ENCODE assay signal across 30 mouse cellular contexts in the genomic region with DNA sequence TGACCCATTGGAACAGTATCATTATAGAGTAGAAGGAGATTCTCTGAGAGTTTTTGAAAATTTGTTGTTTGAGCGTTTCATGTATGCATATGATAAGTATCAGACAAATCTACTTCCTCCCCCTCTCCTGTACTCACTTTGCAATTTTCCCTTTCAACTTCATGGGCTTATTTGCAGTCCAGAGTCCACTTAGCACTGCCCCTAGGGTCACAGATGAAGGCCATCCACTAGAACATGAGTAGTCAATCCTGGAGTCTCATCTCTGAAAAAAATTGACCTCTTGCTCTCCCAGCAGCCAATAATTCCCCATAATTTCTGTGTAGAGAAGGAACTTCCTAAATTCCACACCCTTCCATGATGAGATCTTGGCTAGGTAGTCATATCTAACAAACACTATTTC.
"Had no signal": no experiment of that assay in that cellular context is flagged by ENCODE, and none has a peak within 500 bp of the region (broad histone marks: within the 10 kb centered on the region; RNA-seq: fewer than 3 reads in every experiment).

No protein-coding gene starts in this region.

- DNase-seq: layer of hippocampus, postnatal 36 days; left cerebral cortex, postnatal 4 days; liver, embryonic 13.5 days; lung, adult 18-20 months; lung, adult 2 months; lung, embryonic 14.5 days; lung, postnatal 10 days; lung, postnatal 14 days; lung, postnatal 36 days; lung, postnatal 4 days; midbrain, embryonic 14.5 days had no signal

- H3K4me3 ChIP-seq: left cerebral cortex, adult 2 months; limb, embryonic 10.5 days; limb, embryonic 12.5 days; limb, embryonic 13.5 days; limb, embryonic 15.5 days; liver, embryonic 13.5 days; liver, embryonic 15.5 days; lung, embryonic 15.5 days; megakaryocyte, embryonic 14.5 days; midbrain, embryonic 10.5 days; midbrain, embryonic 12.5 days; midbrain, embryonic 13.5 days; midbrain, embryonic 15.5 days; myocyte; neural tube, embryonic 12.5 days had no signal

- H3K27me3 ChIP-seq: limb, embryonic 12.5 days; limb, embryonic 13.5 days; limb, embryonic 15.5 days; liver, embryonic 13.5 days; liver, embryonic 15.5 days; lung, embryonic 15.5 days; megakaryocyte, embryonic 14.5 days; midbrain, embryonic 12.5 days; midbrain, embryonic 13.5 days; midbrain, embryonic 15.5 days; neural tube, embryonic 12.5 days had no signal

- H3K36me3 ChIP-seq: limb, embryonic 10.5 days; limb, embryonic 12.5 days; limb, embryonic 13.5 days; limb, embryonic 15.5 days; liver, embryonic 13.5 days; liver, embryonic 15.5 days; lung, embryonic 15.5 days; midbrain, embryonic 10.5 days; midbrain, embryonic 12.5 days; midbrain, embryonic 13.5 days; midbrain, embryonic 15.5 days; neural tube, embryonic 12.5 days had no signal

- H3K4me1 ChIP-seq: limb, embryonic 10.5 days; limb, embryonic 12.5 days; limb, embryonic 13.5 days; liver, embryonic 13.5 days; liver, embryonic 15.5 days; lung, embryonic 15.5 days; megakaryocyte, embryonic 14.5 days; midbrain, embryonic 10.5 days; midbrain, embryonic 12.5 days; midbrain, embryonic 13.5 days; midbrain, embryonic 15.5 days; neural tube, embryonic 12.5 days had no signal

- H3K27ac ChIP-seq: left cerebral cortex, adult 2 months; limb, embryonic 10.5 days; limb, embryonic 12.5 days; limb, embryonic 13.5 days; limb, embryonic 15.5 days; liver, embryonic 13.5 days; liver, embryonic 14.5 days; liver, embryonic 15.5 days; lung, embryonic 15.5 days; macrophage; midbrain, embryonic 10.5 days; midbrain, embryonic 12.5 days; midbrain, embryonic 13.5 days; midbrain, embryonic 15.5 days; neural tube, embryonic 12.5 days had no signal

- H3K9me3 ChIP-seq: limb, embryonic 10.5 days; limb, embryonic 12.5 days; limb, embryonic 13.5 days; limb, embryonic 15.5 days; liver, embryonic 13.5 days; liver, embryonic 15.5 days; lung, embryonic 15.5 days; megakaryocyte, embryonic 14.5 days; midbrain, embryonic 10.5 days; midbrain, embryonic 12.5 days; midbrain, embryonic 13.5 days; midbrain, embryonic 15.5 days; neural tube, embryonic 12.5 days had no signal

- ATAC-seq: lung, postnatal 0 days; midbrain, embryonic 13.5 days; midbrain, embryonic 15.5 days; midbrain, embryonic 16.5 days had no signal

- H3K9ac ChIP-seq: limb, embryonic 12.5 days; limb, embryonic 13.5 days; limb, embryonic 15.5 days; liver, embryonic 13.5 days; liver, embryonic 14.5 days; liver, embryonic 15.5 days; lung, embryonic 14.5 days; lung, embryonic 15.5 days; midbrain, embryonic 12.5 days; midbrain, embryonic 13.5 days; midbrain, embryonic 15.5 days; neural tube, embryonic 12.5 days had no signal

- H3K4me2 ChIP-seq: limb, embryonic 12.5 days; limb, embryonic 13.5 days; limb, embryonic 15.5 days; liver, embryonic 13.5 days; liver, embryonic 15.5 days; lung, embryonic 14.5 days; lung, embryonic 15.5 days; midbrain, embryonic 11.5 days; midbrain, embryonic 12.5 days; midbrain, embryonic 13.5 days; midbrain, embryonic 15.5 days; neural tube, embryonic 12.5 days had no signal
